Mouse (Mus musculus) megakaryocyte, embryonic 14.5 days (primary cell): Measurements from ENCODE around the gene Sco1. TPM values are rescaled to one million over a fixed set of nuclear protein-coding genes. Genes with fewer than 3 reads are reported as not detected.
A peak's percentile ranks its signal among the peaks of the same experiment; 100 is the strongest.

ENCODE experiments used
- H3K27me3 ChIP-seq: replicated peaks from 2 replicates; pipeline ENCODE3; 2012; ENCODE audit warnings: inconsistent platforms
- H3K36me3 ChIP-seq: replicated peaks from 2 replicates; pipeline ENCODE3; 2012; ENCODE audit warnings: low read length, inconsistent platforms, mixed read lengths
- H3K4me1 ChIP-seq: 2 replicates; pipeline ENCODE4 v1.6.1; 2012; ENCODE audit warnings: inconsistent platforms
- H3K4me3 ChIP-seq: replicated peaks from 2 replicates; pipeline ENCODE3; 2012; ENCODE audit warnings: moderate library complexity, mild to moderate bottlenecking, inconsistent platforms
- H3K9me3 ChIP-seq: 2 replicates; pipeline ENCODE4 v1.6.1; 2012; ENCODE audit warnings: inconsistent platforms
- FLI1 ChIP-seq: IDR thresholded peaks from 2 replicates; pipeline ENCODE4 v1.6.1; 2012; ENCODE audit warnings: low read length, inconsistent platforms, mixed read lengths
- GATA1 ChIP-seq: IDR thresholded peaks from 3 replicates; pipeline ENCODE4 v1.6.1; 2012; ENCODE audit warnings: mixed read lengths, low read length, inconsistent platforms, borderline replicate concordance
- polyA plus RNA-seq: library from polyadenylated mRNA; stranded (reverse); fragments of >175 nt; gene quantifications from 2 replicates; pipeline ENCODE4 v1.2.3, GENCODE M21; 2012; ENCODE audit warnings: low replicate concordance; ENCODE audit not compliant: insufficient read depth

Sco1 gene
- polyA plus RNA-seq, 1 experiment = 1.2 TPM

DNA sequence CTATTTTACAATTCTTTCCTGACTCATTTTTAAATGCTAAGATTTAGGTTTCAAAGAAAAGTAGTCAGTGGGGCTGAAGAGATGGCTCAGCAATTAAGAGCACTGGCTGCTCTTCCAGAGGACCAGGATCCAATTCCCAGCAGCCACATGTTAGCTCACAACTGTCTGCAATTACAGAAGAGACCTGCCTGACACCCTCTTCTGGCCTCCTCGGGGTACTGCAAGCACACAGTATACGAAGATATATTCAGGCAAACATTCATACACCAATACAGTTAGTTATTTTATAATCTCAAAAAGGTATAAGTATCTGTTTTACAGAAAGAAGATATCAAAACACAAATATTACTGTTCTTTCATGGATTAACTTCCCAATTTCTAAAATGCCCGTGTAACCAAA is 12.7 kb upstream of the Sco1 start:
- peaks cover under 1% of the 10 kb centered on the region; the same call in 1 of the 2 replicates for H3K4me1 ChIP-seq

DNA sequence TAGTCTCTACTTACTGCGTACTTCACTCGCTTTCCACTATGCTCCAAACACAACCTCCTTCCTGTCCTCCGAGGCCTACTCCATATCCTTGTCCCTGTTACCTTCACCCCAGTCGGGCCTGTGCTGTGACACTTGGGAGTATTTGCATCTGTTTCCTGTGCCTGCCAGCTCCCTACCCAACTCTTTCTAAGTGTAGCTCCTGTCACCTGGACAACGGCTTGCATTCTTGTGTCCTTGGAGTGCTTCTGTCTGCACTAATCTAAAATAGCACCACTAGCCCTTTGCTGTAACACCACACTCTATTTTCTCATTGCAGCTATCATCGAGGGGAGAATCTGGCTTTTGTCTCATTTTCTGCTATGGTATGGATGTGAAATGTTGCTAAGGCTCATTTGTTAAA is 12.0 kb upstream of the Sco1 start:
- Histone ChIP-seq H3K4me3 (no peak overlapping the region), H3K4me1 (peaks cover 5% of the 10 kb centered on the region), H3K36me3 (peaks cover 65% of the 10 kb centered on the region), H3K27me3 (no peaks in the 10 kb centered on the region), H3K9me3 (no peaks in the 10 kb centered on the region)
- no peak for TF ChIP-seq GATA1
- no peak for TF ChIP-seq FLI1

More for the DNA sequence above, 12.7 kb upstream of the Sco1 start:
- no peak overlapping the region for H3K4me3 ChIP-seq
- H3K9me3 ChIP-seq = no peaks in the 10 kb centered on the region
- no peak for TF ChIP-seq FLI1
- no peaks in the 10 kb centered on the region for H3K27me3 ChIP-seq
- peaks cover 62% of the 10 kb centered on the region for H3K36me3 ChIP-seq

GRCm38 (mm10) chr11:67043007-67043406 is 9.5 kb upstream of the Sco1 start:
- no peak for TF ChIP-seq GATA1
- no peak for TF ChIP-seq FLI1
- Histone ChIP-seq H3K36me3 (peaks cover 63% of the 10 kb centered on the region), H3K4me1 (peaks cover 9% of the 10 kb centered on the region), H3K9me3 (no peaks in the 10 kb centered on the region), H3K27me3 (no peaks in the 10 kb centered on the region), H3K4me3 (no peak overlapping the region)

DNA sequence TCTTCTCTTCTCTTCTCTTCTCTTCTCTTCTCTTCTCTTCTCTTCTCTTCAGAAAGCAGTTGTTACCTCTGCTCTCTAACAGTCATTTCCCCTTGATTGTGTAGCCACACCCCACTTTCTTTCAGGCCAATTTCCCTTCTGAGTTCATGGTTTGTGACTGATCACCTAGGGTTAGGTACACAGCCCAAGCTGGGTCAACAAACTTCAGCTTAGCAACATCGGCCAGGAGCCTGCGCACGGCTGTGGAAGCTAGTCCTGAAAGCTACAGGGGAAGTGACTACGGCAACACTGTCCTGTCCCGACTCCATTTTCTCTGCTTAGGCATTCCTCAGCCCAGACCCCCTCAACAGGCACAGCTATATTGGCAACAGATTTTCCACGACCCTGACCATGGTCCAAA is 7.5 kb upstream of the Sco1 start:
- Histone ChIP-seq H3K4me1 (peaks cover 13% of the 10 kb centered on the region), H3K9me3 (no peaks in the 10 kb centered on the region), H3K36me3 (peaks cover 50% of the 10 kb centered on the region), H3K4me3 (no peak overlapping the region), H3K27me3 (no peaks in the 10 kb centered on the region)
- TF ChIP-seq GATA1 (no peak), FLI1 (no peak)

- TF ChIP-seq GATA1 = no peak
- no peak for TF ChIP-seq FLI1
- H3K27me3 ChIP-seq = no peaks in the 10 kb centered on the region
- H3K9me3 ChIP-seq = no peaks in the 10 kb centered on the region
- peaks cover 36% of the 10 kb centered on the region for H3K36me3 ChIP-seq
- H3K4me1 ChIP-seq = peaks cover 22% of the 10 kb centered on the region
- no peak overlapping the region for H3K4me3 ChIP-seq
These were observed 5.3 kb upstream of the Sco1 start for GRCm38 (mm10) chr11:67047199-67047598.

DNA sequence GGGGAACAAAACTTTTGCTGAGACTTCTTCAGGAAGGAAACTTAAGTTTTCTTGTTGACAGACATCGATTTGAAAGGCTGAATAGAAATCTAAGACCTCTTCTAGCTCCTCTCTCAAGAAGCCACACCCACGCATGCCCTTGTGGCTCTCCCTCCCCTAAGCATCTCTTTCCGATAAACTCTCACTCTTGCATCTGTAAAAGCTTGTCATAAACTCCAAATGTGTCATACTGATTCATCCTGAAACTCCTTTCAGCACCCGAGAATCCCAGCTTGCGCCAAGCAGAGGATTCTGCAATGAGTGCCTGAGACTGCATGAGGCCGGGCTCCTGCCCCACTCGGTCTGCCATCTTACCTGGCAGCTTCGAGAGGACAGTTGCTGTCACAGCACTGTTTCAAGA is 4.0 kb upstream of the Sco1 start:
- Histone ChIP-seq H3K9me3 (no peaks in the 10 kb centered on the region), H3K36me3 (peaks cover 26% of the 10 kb centered on the region), H3K27me3 (no peaks in the 10 kb centered on the region), H3K4me1 (peaks cover 26% of the 10 kb centered on the region), H3K4me3 (no peak overlapping the region)
- TF ChIP-seq GATA1 = no peak
- no peak for TF ChIP-seq FLI1

DNA sequence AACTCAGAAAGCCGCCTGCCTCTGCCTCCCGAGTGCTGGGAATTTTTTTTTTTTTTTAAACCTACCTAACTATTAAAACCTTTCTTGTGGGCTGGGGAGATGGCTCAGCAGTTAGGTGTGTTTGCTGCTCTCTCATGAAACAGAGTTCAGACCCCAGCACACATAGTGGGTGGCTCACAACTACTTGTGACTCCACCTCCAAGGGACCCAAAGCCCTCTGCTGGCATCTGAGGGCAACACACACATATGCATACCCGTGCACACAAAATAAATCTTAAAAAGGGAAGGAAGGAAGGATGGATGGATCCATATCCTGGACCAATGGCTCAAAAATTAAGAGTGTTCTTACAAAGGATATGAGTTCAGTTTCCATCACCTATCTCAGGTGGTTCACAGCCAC is 3.2 kb upstream of the Sco1 start:
- H3K27me3 ChIP-seq = no peaks in the 10 kb centered on the region
- peaks cover 33% of the 10 kb centered on the region for H3K4me1 ChIP-seq
- H3K4me3 ChIP-seq = no peak overlapping the region
- H3K9me3 ChIP-seq = no peaks in the 10 kb centered on the region
- H3K36me3 ChIP-seq = peaks cover 29% of the 10 kb centered on the region
- TF ChIP-seq GATA1 (no peak), FLI1 (no peak)

DNA sequence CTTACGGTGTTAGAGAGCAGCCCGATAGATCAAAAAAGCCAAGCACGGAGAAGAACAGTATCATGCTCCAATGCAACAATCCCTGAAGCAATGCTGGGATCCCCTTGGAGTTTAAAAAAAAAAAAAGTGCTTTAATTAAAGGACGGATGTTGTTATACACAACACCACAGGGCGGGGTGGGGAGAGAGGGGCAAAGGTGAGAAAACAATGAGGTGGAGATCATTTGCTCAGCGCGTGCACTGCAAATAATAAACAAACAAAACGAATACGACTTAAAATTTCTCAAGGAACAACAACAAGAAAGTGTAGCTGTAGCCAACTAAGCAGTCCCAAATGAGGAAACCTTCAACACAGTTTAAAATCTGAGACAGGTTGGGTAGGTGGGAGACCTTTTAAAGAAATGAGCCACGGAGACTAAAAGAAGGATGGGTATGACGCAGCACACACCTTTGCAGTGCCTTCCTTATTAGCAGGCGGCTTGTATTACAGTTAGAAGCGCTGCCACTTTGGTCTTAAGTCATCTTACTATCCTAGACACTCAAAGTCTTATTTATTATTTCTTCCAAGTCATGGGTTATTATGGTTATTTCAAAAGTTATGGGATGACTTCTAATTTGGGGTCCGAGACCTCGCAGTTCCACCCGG is 672 bp upstream of the Sco1 start:
- no peak for TF ChIP-seq FLI1
- TF ChIP-seq GATA1 = no peak
- Histone ChIP-seq H3K9me3 (no peaks in the 10 kb centered on the region), H3K36me3 (peaks cover 38% of the 10 kb centered on the region)

GRCm38 (mm10) chr11:67054754-67055365 is 2.4 kb downstream of the Sco1 start:
- no peak for TF ChIP-seq GATA1
- TF ChIP-seq FLI1 = no peak
- Histone ChIP-seq H3K4me1 (peaks cover 25% of the 10 kb centered on the region), H3K27me3 (no peaks in the 10 kb centered on the region), H3K36me3 (peaks cover 61% of the 10 kb centered on the region), H3K4me3 (no peak overlapping the region), H3K9me3 (no peaks in the 10 kb centered on the region)

More for the DNA sequence above, 672 bp upstream of the Sco1 start:
- Histone ChIP-seq H3K4me1 (peaks cover 29% of the 10 kb centered on the region), H3K27me3 (no peaks in the 10 kb centered on the region), H3K4me3 (peak overlapping the region; percentile 94)

DNA sequence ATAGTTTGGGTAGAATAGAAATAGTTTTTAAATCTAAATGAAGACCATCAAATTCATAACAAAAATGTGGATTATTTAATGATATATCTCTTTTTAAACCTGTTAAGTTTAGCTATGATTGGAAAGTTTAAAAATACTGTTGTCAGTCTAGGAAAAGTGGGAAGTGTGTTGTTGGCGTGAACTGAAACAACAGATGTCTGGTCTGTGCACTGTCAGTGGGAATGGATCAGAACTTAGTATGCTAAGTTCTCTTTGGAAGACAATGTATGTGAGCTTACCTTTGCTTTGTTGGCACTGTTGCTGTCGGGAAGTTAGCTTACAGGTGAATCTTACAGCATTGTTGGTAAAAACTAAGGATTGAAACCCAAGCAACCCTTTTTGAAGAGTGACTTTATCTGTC is 8.8 kb downstream of the Sco1 start:
- no peak overlapping the region for H3K4me3 ChIP-seq

More for the DNA sequence above, 8.8 kb downstream of the Sco1 start:
- 0 out of 2 replicates have a peak, but pooled peaks cover 2% of the 10 kb centered on the region for H3K4me1 ChIP-seq
- no peaks in the 10 kb centered on the region for H3K27me3 ChIP-seq
- TF ChIP-seq GATA1 (no peak), FLI1 (no peak)
- H3K36me3 ChIP-seq = peaks cover 97% of the 10 kb centered on the region
- H3K9me3 ChIP-seq = no peaks in the 10 kb centered on the region
